Mouse (Mus musculus): ENCODE results near the gene Tprg.

The Tprg gene

GRCm38 (mm10) chr16:25425376-25425775 lies 138.8 kb downstream of the Tprg start:
- DNase-seq (ENCODE audit: low spot score in 2 of 2), result no peak

GRCm38 (mm10) chr16:25426261-25426660 lies 139.6 kb downstream of the Tprg start:
- DNase-seq (ENCODE audit: low spot score in 2 of 2), result no peak

- DNase-seq (ENCODE audit: low spot score in 2 of 2), result no peak
Measured at GRCm38 (mm10) chr16:25440039-25440438, 153.4 kb downstream of the Tprg start.

GRCm38 (mm10) chr16:25445580-25445979 lies 159.0 kb downstream of the Tprg start:
- DNase-seq (ENCODE audit: low spot score in 2 of 2), result no peak

GRCm38 (mm10) chr16:25451511-25451910 lies 164.9 kb downstream of the Tprg start:
- DNase-seq (ENCODE audit: low spot score in 2 of 2), result no peak

GRCm38 (mm10) chr16:25464732-25465131 lies 178.1 kb downstream of the Tprg start:
- no peak for DNase-seq (ENCODE audit: low spot score in 2 of 2)

- DNase-seq (ENCODE audit: low spot score in 2 of 2), result peak; percentile 24 to 34
Measured at GRCm38 (mm10) chr16:25465435-25466139, 179.0 kb downstream of the Tprg start.

GRCm38 (mm10) chr16:25468040-25468439 lies 181.4 kb downstream of the Tprg start:
- DNase-seq (ENCODE audit: low spot score in 2 of 2), result no peak

GRCm38 (mm10) chr16:25468662-25469061 lies 182.0 kb downstream of the Tprg start:
- no peak for DNase-seq (ENCODE audit: low spot score in 2 of 2)
